Mouse (Mus musculus): ENCODE measurements around the gene Rdh19.
"Not testable (repeated sequence)": the region's sequence is repeated elsewhere in the genome, so short reads cannot be mapped to it uniquely, and the experiment has no call there.

Rdh19 gene

DNA sequence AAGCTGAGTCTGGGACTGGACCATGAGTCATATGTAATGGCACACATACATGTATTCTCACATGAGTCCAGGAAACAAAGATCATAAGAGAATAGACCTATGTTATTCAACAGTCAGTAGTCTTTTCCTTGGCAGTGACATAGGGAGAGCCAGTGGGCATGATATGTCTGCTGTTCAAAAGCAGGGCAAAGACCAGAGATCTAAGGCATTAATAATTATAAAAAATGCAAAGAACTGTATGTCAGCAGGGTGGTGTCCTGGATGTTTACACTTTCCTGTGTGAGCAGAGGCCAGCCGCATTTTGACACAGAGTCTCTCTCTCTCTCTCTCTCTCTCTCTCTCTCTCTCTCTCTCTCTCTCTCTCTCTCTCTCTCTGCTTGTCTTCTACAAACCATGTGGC lies at the start of gene Rdh19:
TSS of gene Rdh19 (plus strand) at position 301 of the 400 bp plus-strand sequence.
- DNase-seq = no peak

DNA sequence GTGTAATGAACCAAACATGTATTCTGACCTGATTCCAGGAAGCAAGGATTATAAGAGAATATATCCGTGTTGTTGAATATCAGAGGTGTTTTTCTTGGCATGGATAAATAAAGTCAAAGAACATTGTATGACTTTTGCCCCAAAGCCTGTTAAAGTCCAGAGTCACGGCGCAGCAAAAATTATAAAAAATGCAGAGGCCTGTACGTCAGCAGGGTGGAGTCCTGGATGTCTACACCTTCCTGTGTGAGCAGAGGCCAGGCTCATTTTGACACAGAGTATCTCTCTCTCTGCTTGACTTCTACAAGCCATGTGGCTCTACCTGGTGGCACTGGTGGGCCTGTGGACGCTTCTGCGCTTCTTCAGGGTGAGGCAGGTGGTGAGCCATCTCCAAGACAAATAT lies 48.8 kb upstream of the Rdh19 start, which contains the start of gene Rdh16:
TSS of gene Rdh16 (plus strand) at position 262 of the 400 bp plus-strand sequence.
- DNase-seq = peak; percentile 73

DNA sequence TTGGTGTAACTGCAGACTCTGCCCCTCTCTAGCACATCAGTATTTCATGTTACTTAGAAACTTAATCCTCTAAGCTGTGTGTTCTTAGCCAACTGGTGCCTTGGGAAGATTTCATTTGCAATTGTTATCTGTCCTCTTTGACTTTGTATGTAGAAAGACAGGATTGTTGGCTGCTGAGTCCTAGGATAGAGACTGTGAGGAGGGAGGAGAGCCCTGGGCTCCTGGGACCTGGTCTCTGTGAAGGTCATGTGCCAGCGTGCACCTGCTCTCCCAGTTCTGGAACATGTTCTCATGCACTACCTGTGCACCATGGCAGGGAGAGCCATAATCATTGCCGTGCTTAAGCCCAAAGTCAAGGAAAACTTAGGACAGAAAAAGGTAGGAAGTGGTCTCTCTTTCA lies 48.1 kb upstream of the Rdh19 start:
- peak; percentile 38 for DNase-seq

DNA sequence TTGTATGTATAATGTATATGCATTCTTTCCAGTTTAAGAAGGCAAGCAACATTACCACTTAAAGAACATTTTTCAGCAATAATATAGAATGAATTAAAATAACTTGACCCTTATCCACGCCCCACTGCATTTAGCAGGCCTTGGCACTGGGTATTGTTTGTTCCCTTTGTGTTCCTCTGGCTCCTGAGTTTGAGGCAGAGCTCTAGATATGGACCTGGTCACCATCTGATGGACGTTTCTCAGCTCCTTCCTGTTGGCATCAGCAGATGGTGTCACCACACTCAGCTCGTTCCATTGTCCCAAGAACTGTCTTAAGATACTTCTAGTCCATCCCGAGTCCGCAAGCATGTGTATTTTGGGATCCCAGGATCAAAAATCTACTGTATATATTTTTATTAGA lies 47.5 kb upstream of the Rdh19 start:
- DNase-seq = no peak

DNA sequence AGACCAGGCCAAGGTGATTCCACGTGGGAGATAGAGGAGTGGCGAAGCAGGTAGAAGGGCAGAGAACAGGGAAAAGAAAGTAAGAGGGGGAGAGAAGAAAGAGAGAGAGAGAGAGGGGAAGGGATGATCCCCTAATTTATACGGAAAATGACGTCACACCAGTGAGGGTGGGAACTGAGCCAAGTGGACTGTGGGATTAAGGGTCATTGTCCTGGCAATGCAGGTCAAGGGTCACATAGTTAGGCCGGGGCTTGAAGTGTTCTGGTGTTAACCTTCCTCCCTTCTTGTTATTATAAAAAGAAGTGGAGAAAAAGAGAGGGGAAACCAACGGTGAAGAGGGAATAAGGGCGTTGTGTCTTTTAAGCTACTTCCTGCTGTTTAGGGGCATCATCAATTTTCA lies 45.3 kb upstream of the Rdh19 start:
- DNase-seq = peak; percentile 63

DNA sequence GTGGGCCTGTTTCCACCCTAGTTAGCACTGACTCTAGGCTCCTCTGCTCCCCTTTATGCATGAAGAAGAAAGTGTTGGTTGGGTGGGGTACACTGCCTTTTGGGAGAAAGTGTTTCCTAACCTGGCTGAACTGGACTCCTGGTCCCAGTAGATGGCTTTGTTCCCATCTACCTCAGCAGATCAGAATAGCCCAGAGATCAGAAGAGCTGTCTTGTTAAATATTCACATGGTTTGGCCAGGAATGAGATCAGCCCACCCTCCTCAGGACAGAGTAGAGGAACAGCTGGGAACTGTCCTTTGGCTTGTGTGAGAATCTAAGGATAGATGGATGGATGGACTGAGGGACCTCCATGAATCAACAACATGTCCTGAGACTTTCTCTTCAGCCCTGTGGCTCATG lies 33.8 kb upstream of the Rdh19 start:
- DNase-seq = no peak

DNA sequence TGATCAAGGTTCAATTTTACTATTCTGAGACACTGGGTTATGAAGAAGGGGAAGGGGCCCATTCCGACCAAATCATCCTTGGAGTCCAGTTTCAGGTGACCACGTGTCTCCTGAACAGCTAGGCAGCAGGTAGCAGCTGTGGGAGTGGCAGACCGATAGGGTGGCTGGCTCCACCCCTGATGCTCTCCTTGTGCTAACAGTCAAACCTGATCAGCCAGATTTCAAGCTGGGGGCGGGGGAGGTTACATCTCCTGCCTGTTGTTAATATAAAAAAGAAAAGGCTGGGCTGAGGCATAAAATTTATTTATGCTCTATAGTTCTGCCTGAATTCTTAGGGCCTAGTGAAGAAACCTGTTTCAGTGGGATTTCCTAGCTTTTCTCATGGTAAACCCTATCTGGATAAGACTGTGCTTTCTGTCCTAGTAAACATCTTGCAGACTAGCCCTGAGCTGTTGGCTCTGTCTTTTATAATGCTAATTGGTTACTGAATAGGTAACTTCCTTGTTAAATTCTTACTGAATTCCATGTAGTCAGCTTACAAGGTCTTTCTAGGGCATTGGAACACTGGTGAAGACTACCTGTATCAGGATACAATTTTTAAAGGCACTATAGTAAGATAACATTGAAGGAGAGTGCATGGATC lies 32.3 kb upstream of the Rdh19 start:
- DNase-seq = not testable (repeated sequence)

DNA sequence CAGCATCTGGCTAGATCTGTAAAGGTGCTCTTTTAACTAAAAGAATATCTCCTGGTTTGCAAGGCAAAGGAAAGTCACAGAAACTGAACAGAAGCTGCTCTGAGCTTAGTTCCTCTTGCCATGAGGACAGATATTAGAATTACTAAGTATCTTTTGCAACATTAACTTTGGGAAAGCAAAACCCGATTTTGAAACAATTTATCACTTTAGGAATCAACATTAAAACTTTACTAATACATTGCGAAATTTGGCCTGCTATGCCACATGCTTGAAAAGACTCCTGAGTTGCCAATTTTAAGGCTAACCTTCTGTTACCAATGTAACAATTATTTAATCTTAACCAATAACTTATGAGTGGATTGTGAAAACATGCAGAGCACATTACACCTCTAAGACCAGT lies 27.9 kb upstream of the Rdh19 start:
- DNase-seq = not testable (repeated sequence)

DNA sequence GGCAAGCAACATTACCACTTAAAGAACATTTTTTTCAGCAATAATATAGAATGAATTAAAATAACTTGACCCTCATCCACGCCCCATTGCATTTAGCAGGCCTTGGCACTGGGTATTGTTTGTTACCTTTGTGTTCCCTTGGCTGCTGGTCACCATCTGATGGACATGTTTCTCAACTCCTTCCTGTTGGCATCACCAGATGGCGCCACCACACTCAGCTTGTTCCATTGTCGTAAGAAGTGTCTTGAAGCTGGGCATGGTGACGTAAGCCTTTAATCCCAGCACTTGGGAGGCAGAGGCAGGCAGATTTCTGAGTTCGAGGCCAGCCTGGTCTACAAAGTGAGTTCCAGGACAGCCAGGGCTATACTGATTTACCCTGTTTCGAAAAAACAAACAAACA lies 24.3 kb upstream of the Rdh19 start:
- DNase-seq = no peak

DNA sequence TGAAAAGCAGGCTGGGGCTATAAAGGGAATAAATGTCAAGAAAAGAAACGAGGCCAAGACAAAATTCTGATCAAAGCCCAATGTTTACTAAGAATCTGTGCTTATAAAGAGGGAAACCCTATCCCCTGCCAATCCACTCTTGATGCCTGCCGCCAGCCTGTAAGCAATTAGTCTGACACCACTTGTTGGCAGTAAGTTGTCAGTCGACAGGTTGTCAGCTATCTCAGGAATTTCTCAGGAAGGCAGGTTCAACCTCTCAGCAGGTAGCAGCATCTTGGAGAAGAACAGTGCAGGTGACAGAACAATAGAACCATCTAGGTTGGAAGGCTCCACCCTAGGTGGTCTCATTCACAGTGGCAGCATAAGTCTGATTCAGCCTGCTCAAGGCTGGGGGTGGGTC lies 20.6 kb upstream of the Rdh19 start:
- DNase-seq = no peak

DNA sequence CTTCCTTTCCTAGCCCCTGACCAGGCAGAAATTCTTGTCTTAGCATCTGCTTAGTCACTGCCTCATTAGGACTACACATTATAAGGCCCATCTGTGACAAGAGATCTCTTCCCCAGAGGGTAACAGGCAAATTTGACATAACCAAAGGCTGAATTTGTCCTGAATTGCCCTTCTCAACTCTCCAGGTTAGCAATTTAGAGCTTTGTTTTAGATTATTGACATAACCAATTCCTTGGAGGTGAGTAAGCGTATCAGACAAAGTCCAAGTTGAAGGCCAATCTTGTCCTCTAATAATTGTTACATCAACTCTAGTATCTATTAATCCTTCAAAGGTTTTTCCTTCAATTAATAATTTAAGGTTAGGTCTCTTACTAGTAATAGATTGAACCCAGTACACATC lies 15.5 kb upstream of the Rdh19 start:
- not testable (repeated sequence) for DNase-seq

DNA sequence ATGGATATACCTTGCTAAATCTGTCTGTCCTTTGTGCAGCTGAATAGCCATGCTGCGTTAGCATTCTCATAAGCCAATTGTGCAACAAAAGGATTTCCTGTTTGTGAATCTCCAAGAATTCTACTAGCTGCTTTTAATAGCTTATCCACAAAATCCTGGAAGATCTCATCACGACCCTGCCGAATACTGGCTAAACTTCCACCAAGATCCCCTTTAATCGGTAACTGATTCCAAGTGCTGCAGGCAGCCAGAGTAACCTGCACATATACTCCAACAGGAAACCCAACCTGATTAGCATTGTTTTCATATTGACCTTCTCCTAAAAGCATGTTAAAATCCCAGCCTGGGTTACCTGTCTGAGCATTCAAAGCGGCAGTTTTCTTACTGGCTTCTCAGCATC lies 14.4 kb upstream of the Rdh19 start:
- peak; percentile 47 for DNase-seq

DNA sequence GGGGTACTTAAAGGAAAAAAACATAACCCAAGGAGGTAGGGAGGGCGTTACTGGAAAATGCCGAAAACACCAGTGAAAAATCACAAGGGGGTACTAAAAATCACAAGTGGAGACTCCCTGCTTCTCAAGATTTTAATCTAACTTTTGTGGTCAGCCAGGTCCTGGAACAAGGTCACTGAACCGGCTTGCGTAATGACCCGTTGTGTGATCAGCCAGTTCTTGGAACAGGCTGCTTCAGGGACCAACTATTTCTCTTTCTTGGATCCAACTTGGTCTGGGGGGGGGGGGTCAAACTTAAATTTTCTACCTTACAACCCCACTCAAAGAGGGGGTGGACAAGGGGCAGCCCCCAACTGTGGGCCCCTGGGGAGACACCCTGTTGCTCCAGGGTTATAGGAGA lies 11.9 kb upstream of the Rdh19 start:
- peak; percentile 62 for DNase-seq

DNA sequence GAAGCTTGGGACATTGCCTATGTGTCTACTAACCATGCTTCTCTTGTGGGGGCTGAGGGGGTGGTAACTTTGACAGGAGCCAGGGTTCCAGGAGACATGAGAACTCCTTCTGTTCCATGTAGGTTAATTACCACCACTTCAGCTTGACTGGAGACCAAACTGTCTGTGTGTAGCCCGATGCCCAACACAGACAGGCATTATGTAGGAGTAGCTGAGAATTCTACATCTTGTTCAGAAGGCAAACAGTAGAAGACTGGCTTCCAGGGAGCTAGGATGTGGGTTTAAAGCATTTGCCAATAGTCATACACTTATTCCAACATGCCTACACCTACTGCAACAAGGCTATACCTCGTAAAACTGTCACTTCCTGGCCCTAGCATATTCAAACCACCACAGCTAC lies 11.2 kb upstream of the Rdh19 start:
- no peak for DNase-seq

DNA sequence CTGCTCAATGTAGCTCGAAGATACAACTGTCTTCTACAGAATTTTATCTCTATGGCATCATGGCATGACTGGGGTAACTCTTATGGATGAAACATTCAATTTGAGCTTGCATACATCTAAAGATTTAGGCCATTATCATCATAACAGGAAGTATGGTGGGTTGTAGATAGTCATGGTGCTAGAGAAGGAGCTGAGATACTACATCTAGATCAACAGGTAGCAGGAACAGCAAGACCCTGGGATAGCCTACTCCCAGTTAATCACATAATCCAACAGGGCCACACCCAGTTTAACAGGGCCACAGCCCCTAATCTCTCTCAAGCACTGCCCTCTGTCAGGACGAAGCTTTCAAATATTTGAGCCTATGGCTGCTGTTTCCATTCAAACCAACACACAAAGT lies 9.0 kb upstream of the Rdh19 start:
- DNase-seq = no peak

DNA sequence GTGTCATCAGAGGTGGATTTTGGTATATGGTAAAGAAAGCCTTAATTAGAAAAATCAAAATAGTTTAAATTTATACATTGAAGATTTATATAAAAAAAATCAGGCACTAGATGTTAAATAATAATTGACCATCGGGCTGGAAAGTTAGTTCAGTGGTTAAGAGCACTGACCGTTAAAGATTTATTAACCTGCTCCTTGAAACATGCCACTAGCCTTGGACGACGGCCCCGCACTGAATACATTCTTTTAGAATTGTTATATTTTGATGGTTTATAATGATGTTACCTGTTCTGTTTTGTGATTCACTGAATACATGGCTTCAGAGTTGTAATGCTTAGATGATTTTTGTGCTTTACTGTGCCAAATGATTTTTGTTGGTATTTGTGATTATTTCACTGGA lies 3.8 kb upstream of the Rdh19 start:
- not testable (repeated sequence) for DNase-seq

DNA sequence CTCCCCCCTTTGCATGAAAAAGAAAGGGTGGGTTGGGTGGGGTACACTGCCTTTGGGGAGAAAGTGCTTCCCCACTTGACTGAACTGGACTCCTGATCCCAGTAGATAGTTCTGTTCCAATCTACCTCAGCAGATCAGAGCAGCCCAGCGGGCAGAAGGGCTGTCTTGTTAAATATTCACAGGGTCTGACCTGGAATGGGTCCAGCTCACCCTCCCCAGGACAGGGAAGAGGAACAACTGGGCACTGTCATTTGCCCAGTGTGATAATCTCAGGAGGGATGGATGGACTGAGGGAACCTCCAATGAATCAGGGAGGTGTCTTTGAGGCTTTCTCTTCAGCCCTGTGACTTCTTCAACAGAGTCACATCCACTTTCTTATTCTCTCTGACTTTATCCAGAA lies 1.6 kb upstream of the Rdh19 start:
- peak; percentile 82 for DNase-seq

DNA sequence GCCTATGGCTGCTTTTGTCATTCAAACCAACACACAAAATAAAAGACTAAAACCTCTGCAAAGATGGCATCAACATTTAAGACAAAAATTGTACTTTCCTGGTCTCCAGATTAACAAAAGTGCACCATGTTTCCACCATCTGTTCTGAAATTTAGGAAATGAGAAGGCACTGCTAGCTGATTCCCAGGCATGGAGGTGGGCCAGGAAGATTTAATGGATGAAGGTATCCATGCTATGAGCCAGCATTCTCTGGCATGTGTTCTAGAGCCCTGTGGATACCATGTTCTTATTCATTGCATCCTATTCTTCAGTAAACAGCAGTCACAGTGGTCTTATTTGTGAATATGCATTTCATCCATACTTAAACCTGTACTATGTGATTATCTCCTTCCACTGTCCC lies 6.6 kb downstream of the Rdh19 start:
- no peak for DNase-seq

DNA sequence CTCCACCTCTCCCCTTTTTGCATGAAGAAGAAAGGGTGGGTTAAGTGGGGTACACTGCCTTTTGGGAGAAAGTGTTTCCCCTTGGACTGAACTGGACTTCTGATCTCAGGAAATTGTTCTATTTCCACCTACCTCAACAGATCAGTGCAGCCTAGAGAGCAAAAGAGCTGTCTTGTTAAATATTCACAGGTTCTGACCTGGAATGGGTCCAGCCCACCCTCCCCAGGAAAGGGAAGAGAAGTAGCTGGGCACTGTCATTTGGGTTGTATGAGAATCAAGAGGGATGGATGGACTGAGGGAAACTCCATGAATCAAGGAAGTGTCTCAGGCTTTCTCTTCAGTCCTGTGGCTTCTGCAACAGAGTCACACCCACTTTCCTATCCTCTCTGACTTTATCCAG lies 15.2 kb downstream of the Rdh19 start:
- DNase-seq = peak; percentile 76

DNA sequence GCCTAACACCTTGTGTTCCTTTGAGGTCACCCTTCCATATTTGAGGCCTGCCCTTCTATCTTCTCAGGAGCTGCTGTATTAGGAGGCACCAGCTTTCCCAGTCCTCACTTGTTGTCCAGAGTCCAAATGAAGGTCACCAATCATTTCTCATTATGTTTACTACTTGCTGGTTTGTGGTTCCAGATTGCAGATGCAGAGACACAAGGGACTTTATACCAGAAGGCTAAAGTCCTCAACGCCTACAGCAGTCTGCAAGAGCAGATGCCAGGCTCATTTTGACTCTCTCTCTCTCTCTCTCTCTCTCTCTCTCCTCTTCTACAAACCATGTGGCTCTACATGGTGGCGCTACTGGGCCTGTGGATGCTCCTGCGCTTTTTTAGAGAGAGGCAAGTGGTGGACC lies 16.5 kb downstream of the Rdh19 start, which contains the start of gene Rdh16f2:
TSS of gene Rdh16f2 (plus strand) at position 243 of the 400 bp plus-strand sequence.
- DNase-seq = peak; percentile 56

DNA sequence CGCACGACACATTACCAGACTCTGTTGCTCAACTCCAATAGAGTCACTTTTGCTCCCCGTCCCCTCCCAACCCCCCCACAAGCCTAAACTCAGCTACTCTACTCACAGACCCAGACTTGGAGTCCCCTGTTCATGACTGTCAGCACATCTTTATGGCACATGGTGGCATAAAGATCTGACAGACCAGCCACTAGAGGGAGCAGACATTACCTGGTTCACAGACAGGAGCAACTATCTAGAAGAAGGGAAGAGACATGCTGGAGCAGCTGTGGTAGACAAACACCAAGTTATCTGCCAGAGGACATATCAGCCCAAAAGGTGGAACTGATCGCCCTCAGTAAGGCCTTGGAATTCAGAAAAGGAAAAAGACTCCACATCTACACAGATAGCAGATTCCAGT lies 22.8 kb downstream of the Rdh19 start:
- peak; percentile 42 for DNase-seq

DNA sequence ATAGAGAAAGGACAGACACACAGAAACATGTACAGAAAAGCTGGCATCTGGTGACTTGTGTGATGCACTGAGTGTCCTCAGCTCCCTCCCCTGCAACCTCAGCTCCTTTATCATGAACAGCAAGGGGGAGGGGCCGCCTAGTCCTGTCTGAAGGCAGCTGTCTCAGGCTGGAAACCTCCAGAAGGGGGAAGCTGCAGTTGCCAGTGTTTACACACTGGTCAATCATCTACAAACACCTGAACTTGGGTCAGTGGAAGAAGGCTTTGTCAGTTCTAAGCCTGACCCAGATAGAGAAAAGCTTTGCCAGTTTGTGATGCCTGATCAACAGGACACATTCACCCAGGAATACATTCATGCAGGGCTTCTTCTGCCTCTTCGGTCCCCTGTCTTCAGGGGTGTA lies 28.0 kb downstream of the Rdh19 start:
- DNase-seq = peak; percentile 80

DNA sequence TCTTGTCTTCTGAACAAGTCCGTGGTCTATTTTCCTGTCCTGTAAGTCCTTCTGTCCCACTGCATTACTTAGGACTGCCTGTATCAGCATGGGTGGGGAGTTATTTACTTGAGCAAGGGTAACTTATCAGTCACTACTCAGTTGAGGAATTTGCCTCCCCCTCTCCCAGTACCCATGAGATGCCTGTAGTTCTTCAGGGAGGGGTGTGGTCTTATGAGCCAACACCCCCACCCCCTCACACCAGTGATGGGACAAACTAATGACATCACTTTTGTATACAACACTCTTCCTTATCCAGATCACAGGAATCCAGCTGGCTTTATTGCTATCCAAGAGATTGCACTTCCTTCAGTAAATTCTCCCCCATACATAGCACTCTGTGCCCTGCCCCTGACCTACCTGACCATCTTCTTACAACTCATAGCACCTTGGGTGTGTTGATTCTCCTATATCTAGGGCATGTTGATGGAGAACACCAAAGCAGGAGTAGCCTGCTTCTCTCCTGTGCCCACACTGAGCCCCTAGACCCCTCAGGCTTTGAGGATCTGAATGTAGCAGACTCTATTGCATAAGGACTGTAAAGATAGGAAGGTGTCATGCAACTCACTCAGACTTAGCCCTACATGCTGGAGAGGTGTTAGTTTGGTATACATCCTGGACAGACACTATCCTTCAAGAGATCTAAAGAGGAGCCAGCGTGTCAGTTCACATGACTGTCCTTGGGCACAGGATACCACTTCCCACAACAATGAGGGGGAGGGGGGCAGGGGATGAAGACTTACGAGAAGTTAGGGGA lies 28.7 kb downstream of the Rdh19 start:
- DNase-seq = no peak

DNA sequence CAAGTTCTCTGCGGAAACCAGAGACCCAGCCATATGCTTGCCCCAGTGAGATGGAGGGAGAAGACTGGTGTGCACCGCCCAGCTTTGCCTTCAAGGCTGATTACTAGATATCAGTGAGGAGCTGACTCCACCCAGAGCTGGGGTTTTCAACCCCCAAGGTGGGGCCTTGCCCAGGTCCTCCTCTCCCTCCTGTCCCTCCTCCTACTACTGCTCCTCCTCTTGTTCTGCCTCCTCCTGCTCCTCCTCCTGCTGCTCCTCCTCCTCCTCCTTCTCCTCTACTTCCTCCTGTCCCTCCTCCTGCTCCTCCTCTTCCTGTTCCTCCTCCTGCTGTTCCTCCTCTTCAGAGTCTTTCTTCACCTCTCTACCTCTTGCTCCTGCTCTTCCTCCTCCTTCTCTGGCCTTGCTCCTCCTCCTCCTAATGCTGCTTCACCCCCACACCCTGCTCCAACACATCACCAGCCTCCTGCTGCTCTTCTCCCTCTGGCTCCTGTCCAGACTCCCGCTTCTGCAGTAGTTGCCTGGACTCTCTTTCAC lies 29.5 kb downstream of the Rdh19 start:
- DNase-seq = peak; percentile 55
